Comparison of ENCODE assay signal across 26 mouse cellular contexts in the genomic region with DNA sequence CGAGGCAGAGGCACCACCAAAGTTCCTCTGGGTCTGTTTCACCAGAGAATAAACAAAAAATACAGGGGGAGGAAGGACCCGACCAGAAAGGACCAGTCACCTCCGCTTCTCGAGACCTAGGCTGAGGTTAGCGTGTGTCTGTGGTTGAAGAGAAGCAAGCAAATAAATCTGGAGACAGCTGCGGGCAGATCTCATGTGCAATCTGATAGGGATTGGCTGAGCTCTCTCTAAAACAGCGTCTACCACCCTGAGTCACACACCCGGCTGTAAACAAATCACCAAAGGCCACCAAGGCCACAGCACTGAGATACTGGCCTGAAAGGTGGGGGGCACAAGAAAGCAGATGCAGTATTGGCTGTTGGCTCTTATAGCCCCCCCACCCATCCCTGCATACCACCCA. TPM values are rescaled to one million over a fixed set of nuclear protein-coding genes. Genes with fewer than 3 reads are reported as not detected.
A peak's percentile ranks its signal among the peaks of the same experiment; 100 is the strongest.
DNase-seq lines count a peak whose midpoint lies in the region; ATAC-seq and TF ChIP-seq lines count a peak whose summit lies in the region.
"Had no signal": no experiment of that assay in that cellular context is flagged by ENCODE, and none has a peak within 500 bp of the region (broad histone marks: within the 10 kb centered on the region; RNA-seq: fewer than 3 reads in every experiment).

No protein-coding gene starts in this region.

- H3K4me3 ChIP-seq in C2C12 (ENCODE audit: insufficient read depth, poor library complexity, severe bottlenecking) (no peak overlapping the region), CH12.LX (replicated peaks in 1 of 3; ENCODE audit: low read depth in 2 of 3, low read length in 2 of 3, poor library complexity in 1 of 3) (peak overlapping the region; percentile 21 to 30 (median 29)), myocyte (no peak overlapping the region)
- H3K4me3 ChIP-seq: embryonic facial prominence, embryonic 15.5 days; forebrain, embryonic 15.5 days; heart, embryonic 15.5 days; hindbrain, embryonic 15.5 days; limb, embryonic 15.5 days; neural tube, embryonic 12.5 days had no signal

- no peak for TF ChIP-seq EP300 in CH12.LX (IDR thresholded peaks at IDR 0.05; ENCODE audit: low read length)

- intact Hi-C loops in gastrocnemius, postnatal 36 days (cut with DNase I) = loop anchor here (5.0 kb wide), 1 partner anchor 44 kb away; no protein-coding TSS in a partner anchor

- H3K36me3 ChIP-seq in C2C12 (ENCODE audit: control insufficient read depth, insufficient read depth) = no peaks in the 10 kb centered on the region
- peaks cover 0 to 7% of the 10 kb centered on the region in 2 experiments for H3K36me3 ChIP-seq in CH12.LX (replicated peaks in 1 of 2; ENCODE audit: control insufficient read depth in 1 of 2, insufficient read depth in 1 of 2, low read length in 1 of 2)
- H3K36me3 ChIP-seq in myocyte (ENCODE audit: control insufficient read depth, insufficient read depth) = no peaks in the 10 kb centered on the region
- H3K36me3 ChIP-seq: embryonic facial prominence, embryonic 15.5 days; forebrain, embryonic 15.5 days; heart, embryonic 15.5 days; hindbrain, embryonic 15.5 days; limb, embryonic 15.5 days; neural tube, embryonic 12.5 days had no signal

- dilution Hi-C loops in CH12.LX (cut with MboI; ENCODE audit: extremely low pct_ligation_motif_present, extremely low pct_unique_long_range_greater_than_20kb, low sequenced_read_pairs) = no loop called here

- peak overlapping the region; percentile 27 for H3ac ChIP-seq in C2C12 (ENCODE audit: control insufficient read depth, insufficient read length, low read depth)
- H3ac ChIP-seq in myocyte (ENCODE audit: control insufficient read depth, insufficient read length) = no peak overlapping the region

- peak overlapping the region; percentile 83 for H3K27ac ChIP-seq in CH12.LX (ENCODE audit: insufficient read depth, low read depth)
- H3K27ac ChIP-seq: forebrain, embryonic 15.5 days; heart, embryonic 15.5 days; hindbrain, embryonic 15.5 days; limb, embryonic 15.5 days; liver, embryonic 14.5 days; neural tube, embryonic 12.5 days had no signal

- TF ChIP-seq CTCF in C2C12 (IDR thresholded peaks at IDR 0.05; ENCODE audit: control insufficient read depth, insufficient read depth, insufficient read length) (no peak), CH12.LX (conservative IDR thresholded peaks at IDR 0.05 in 1 of 2, IDR thresholded peaks at IDR 0.05 in 1 of 2; ENCODE audit: low read depth in 2 of 2, low read length in 2 of 2) (no peak)

- H3K4me1 ChIP-seq in CH12.LX (ENCODE audit: control insufficient read depth in 1 of 2, insufficient read depth in 2 of 2) = peaks cover 44 to 85% of the 10 kb centered on the region in 2 experiments
- H3K4me1 ChIP-seq: forebrain, embryonic 15.5 days; heart, embryonic 15.5 days; hindbrain, embryonic 15.5 days; limb, embryonic 15.5 days; neural tube, embryonic 12.5 days had no signal

- in situ Hi-C loops in CH12.LX (cut with MboI; ENCODE audit: low pct_ligation_motif_present, low pct_unique_long_range_greater_than_20kb, low sequenced_read_pairs) = loop anchor here (25.0 kb wide), 1 partner anchor 1606 kb away; a partner anchor contains a TSS

- no peaks in the 10 kb centered on the region for H3K9me3 ChIP-seq in CH12.LX (replicated peaks; ENCODE audit: low read length)
- H3K9me3 ChIP-seq: embryonic facial prominence, embryonic 15.5 days; forebrain, embryonic 15.5 days; G1E; heart, embryonic 15.5 days; hindbrain, embryonic 15.5 days; limb, embryonic 15.5 days; neural tube, embryonic 12.5 days had no signal

- peaks cover 33% of the 10 kb centered on the region for H3K79me3 ChIP-seq in C2C12 (ENCODE audit: low read depth)

- peak overlapping the region; percentile 70 for H3K9ac ChIP-seq in CH12.LX (ENCODE audit: insufficient read depth, low read depth)
- H3K9ac ChIP-seq: embryonic facial prominence, embryonic 15.5 days; forebrain, embryonic 15.5 days; heart, embryonic 15.5 days; hindbrain, embryonic 15.5 days; limb, embryonic 15.5 days; liver, embryonic 14.5 days; lung, embryonic 14.5 days; neural tube, embryonic 12.5 days had no signal

- TF ChIP-seq RAD21 in CH12.LX (IDR thresholded peaks at IDR 0.05; ENCODE audit: low read depth, low read length) = no peak

- peak overlapping the region; percentile 92 for H3K4me2 ChIP-seq in CH12.LX (ENCODE audit: insufficient read depth, low read depth, poor library complexity, severe bottlenecking)
- H3K4me2 ChIP-seq in myocyte (ENCODE audit: low read depth) = peak overlapping the region; percentile 74
- H3K4me2 ChIP-seq: embryonic facial prominence, embryonic 15.5 days; forebrain, embryonic 15.5 days; heart, embryonic 15.5 days; hindbrain, embryonic 15.5 days; limb, embryonic 15.5 days; lung, embryonic 14.5 days; neural tube, embryonic 12.5 days had no signal

- H3K27me3 ChIP-seq in C2C12 (ENCODE audit: control insufficient read depth, insufficient read depth, insufficient read length) (no peaks in the 10 kb centered on the region), CH12.LX (replicated peaks) (no peaks in the 10 kb centered on the region), myocyte (ENCODE audit: control insufficient read depth, insufficient read depth, insufficient read length) (no peaks in the 10 kb centered on the region)
- H3K27me3 ChIP-seq: embryonic facial prominence, embryonic 15.5 days; forebrain, embryonic 15.5 days; heart, embryonic 15.5 days; hindbrain, embryonic 15.5 days; limb, embryonic 15.5 days; neural tube, embryonic 12.5 days; Patski had no signal

- H3K79me2 ChIP-seq in C2C12 (ENCODE audit: control insufficient read depth, insufficient read depth) (peaks cover 58% of the 10 kb centered on the region), CH12.LX (replicated peaks; ENCODE audit: control insufficient read depth, extremely low read depth, insufficient read depth, poor library complexity, severe bottlenecking) (peaks cover 38% of the 10 kb centered on the region), myocyte (ENCODE audit: control insufficient read depth, insufficient read depth) (no peaks in the 10 kb centered on the region)

- peak; percentile 63 for DNase-seq in gastrocnemius, adult 18-20 months (ENCODE audit: low spot score)
- DNase-seq in gastrocnemius, postnatal 36 days = no peak
- DNase-seq in CH12.LX (ENCODE audit: extremely low read depth) = peak; percentile 70
- no peak for DNase-seq in retina, postnatal 1 day
- DNase-seq: cerebellum, adult 2 months; cerebellum, postnatal 25 days; heart, postnatal 4 days; kidney, adult 8-10 months; kidney, postnatal 36 days; layer of hippocampus, adult 9-11 months; lung, embryonic 14.5 days; lung, postnatal 4 days; midbrain, embryonic 14.5 days; right cerebral cortex, postnatal 25 days had no signal

- TF ChIP-seq POLR2A in CH12.LX (IDR thresholded peaks at IDR 0.05; ENCODE audit: low read depth, low read length) = 0 out of 2 replicates have a peak, but pooled peaks have one; percentile 23
- no peak for TF ChIP-seq POLR2A in myocyte (IDR thresholded peaks at IDR 0.05; ENCODE audit: insufficient read length, low read depth)

- ATAC-seq in CD4-positive, CD25-positive, alpha-beta regulatory T cell, adult 4 months = no peak
- ATAC-seq: forebrain, embryonic 15.5 days; Patski had no signal

TF ChIP-seq in C2C12, 6 proteins besides CTCF, POLR2A, EP300 and RAD21:
- no peak for TF ChIP-seq CEBPB (IDR thresholded peaks at IDR 0.05; ENCODE audit: low read depth)
- TF ChIP-seq MYOG (IDR thresholded peaks at IDR 0.05; ENCODE audit: control insufficient read depth, extremely low read depth, insufficient read length) = no peak
- no peak for TF ChIP-seq MAX (IDR thresholded peaks at IDR 0.05)
- TF ChIP-seq FOSL1 (IDR thresholded peaks at IDR 0.05; ENCODE audit: insufficient read depth, low read length, poor library complexity, severe bottlenecking) = no peak
- TF ChIP-seq USF1 (IDR thresholded peaks at IDR 0.05; ENCODE audit: low read depth) = no peak
- peak; percentile 86 for TF ChIP-seq MYOD1 (IDR thresholded peaks at IDR 0.05; ENCODE audit: control insufficient read depth, insufficient read length, low read depth)

TF ChIP-seq in CH12.LX, 34 proteins besides CTCF, POLR2A, EP300 and RAD21:
- TF ChIP-seq TCF12 (IDR thresholded peaks at IDR 0.05; ENCODE audit: low read depth, low read length) (peak; percentile 24; the same call in 1 of the 2 replicates), IRF4 (IDR thresholded peaks at IDR 0.05; ENCODE audit: low read depth, low read length) (peak; percentile 16; the same call in 1 of the 2 replicates), MYC (IDR thresholded peaks at IDR 0.05; ENCODE audit: low read depth, low read length) (no peak), ZKSCAN1 (IDR thresholded peaks at IDR 0.05; ENCODE audit: borderline replicate concordance, low read depth, low read length) (no peak), CHD1 (IDR thresholded peaks at IDR 0.05; ENCODE audit: low read depth, low read length) (no peak), ETS1 (conservative IDR thresholded peaks at IDR 0.05; ENCODE audit: low read depth, low read length) (peak; percentile 9; the same call in 1 of the 2 replicates), BHLHE40 (IDR thresholded peaks at IDR 0.05; ENCODE audit: low read depth, low read length) (peak; percentile 58), TBP (conservative IDR thresholded peaks at IDR 0.05; ENCODE audit: low read depth, low read length) (0 out of 2 replicates have a peak, but pooled peaks have one; percentile 47)

TF ChIP-seq in myocyte, 11 proteins besides CTCF, POLR2A, EP300 and RAD21 (continues in another document):
- TF ChIP-seq MYOG (IDR thresholded peaks at IDR 0.05; ENCODE audit: control insufficient read depth in 1 of 3, insufficient read depth in 1 of 3, insufficient read length in 2 of 3, low read depth in 2 of 3) (peak in 2 of 3 experiments; percentile 69 to 75), USF1 (IDR thresholded peaks at IDR 0.05; ENCODE audit: low read depth) (no peak), MYOD1 (IDR thresholded peaks at IDR 0.05; ENCODE audit: control insufficient read depth in 1 of 3, insufficient read length in 2 of 3, low read depth in 2 of 3) (peak; percentile 55 to 82 (median 64)), TCF3 (IDR thresholded peaks at IDR 0.05; ENCODE audit: insufficient read length, low read depth) (no peak), TCF12 (IDR thresholded peaks at IDR 0.05; ENCODE audit: insufficient read depth, poor library complexity, severe bottlenecking) (peak; percentile 26), E2F4 (IDR thresholded peaks at IDR 0.05; ENCODE audit: insufficient read depth) (no peak), SRF (IDR thresholded peaks at IDR 0.05; ENCODE audit: control insufficient read depth, insufficient read length, low read depth) (no peak), REST (IDR thresholded peaks at IDR 0.05; ENCODE audit: insufficient read depth, insufficient read length) (no peak), CEBPB (IDR thresholded peaks at IDR 0.05; ENCODE audit: insufficient read depth, poor library complexity, severe bottlenecking) (no peak)

RNA-seq across cellular contexts. Expression of a gene that starts 24.9 kb away (rescaled TPM):
- 10 to 100 TPM in 1 of 2 experiments, 1 to 10 TPM in 1; 7.8 to 10.0 TPM for total RNA-seq in gastrocnemius, adult 18-20 months (2021)
- total RNA-seq in gastrocnemius, postnatal 36 days (2021) = 10 to 100 TPM; 10.7 to 11.6 TPM
- 9.0 TPM for polyA plus RNA-seq in C2C12 (2012; fragmentation: generic; extraction: Trizol)
- total RNA-seq in CH12.LX (2012; rRNA removed) = 22.4 and 28.7 TPM in 2 replicates
- 10.4 and 10.5 TPM in 2 replicates for total RNA-seq in CH12.LX (2014; rRNA removed)
- polyA plus RNA-seq in CH12.LX (2012; ENCODE audit: insufficient read length, low read depth) = 23.3 and 26.5 TPM in 2 replicates
- 6.3 TPM for polyA plus RNA-seq in myocyte (2012; fragmentation: generic; extraction: Trizol)
- polyA plus RNA-seq in CD4-positive, CD25-positive, alpha-beta regulatory T cell, adult 4 months (2017; shearing (Covaris generic)) = 1 to 10 TPM; 8.0 to 8.9 TPM

Comparison
In these comparisons a context has a peak if more than half of its experiments do, and no peak if none do; other contexts are left out.
1. DNase-seq: peak in gastrocnemius, adult 18-20 months (single experiment) and CH12.LX (single experiment); none in gastrocnemius, postnatal 36 days (0 of 2) and retina, postnatal 1 day (single experiment).
2. H3K4me3 ChIP-seq: peak in CH12.LX (3 of 3); none in C2C12 (single experiment) and myocyte (single experiment).